Mouse (Mus musculus) hindbrain, embryonic 15.5 days (tissue): ENCODE data around the gene Hhipl1. TPM values are rescaled to one million over a fixed set of nuclear protein-coding genes. Genes with fewer than 3 reads are reported as not detected.

Experiments used
- ATAC-seq: fragments of 200-750 bp; cut with Nextera tagmentation; 2 replicates; pipeline ENCODE4 v1.8.0; 2017; ENCODE audit warnings: low read depth, moderate number of reproducible peaks, moderate TSS enrichment; ENCODE audit not compliant: low FRiP score
- H3K27ac ChIP-seq: fragments of 300-500 bp; sonication (generic); replicated peaks from 2 replicates; pipeline ENCODE4 v1.5.1; 2015; ENCODE audit warnings: mild to moderate bottlenecking, inconsistent platforms
- H3K27me3 ChIP-seq: fragments of 300-500 bp; sonication (generic); 2 replicates; pipeline ENCODE4 v1.6.1; 2015; ENCODE audit warnings: control low read depth, inconsistent platforms
- H3K36me3 ChIP-seq: fragments of 300-500 bp; sonication (generic); 2 replicates; pipeline ENCODE4 v1.6.1; 2015; ENCODE audit warnings: control low read depth, inconsistent platforms
- H3K4me1 ChIP-seq: fragments of 300-500 bp; sonication (generic); replicated peaks from 2 replicates; pipeline ENCODE4 v1.6.1; 2015; ENCODE audit warnings: control low read depth, inconsistent platforms
- H3K4me2 ChIP-seq: fragments of 300-500 bp; sonication (generic); 2 replicates; pipeline ENCODE4 v1.6.1; 2015; ENCODE audit warnings: moderate library complexity, mild to moderate bottlenecking, inconsistent platforms
- H3K4me3 ChIP-seq: fragments of 300-500 bp; sonication (generic); 2 replicates; pipeline ENCODE4 v1.5.1; 2015; ENCODE audit warnings: mild to moderate bottlenecking, inconsistent platforms
- H3K9ac ChIP-seq: fragments of 300-500 bp; sonication (generic); 2 replicates; pipeline ENCODE4 v1.6.1; 2015; ENCODE audit warnings: inconsistent platforms
- H3K9me3 ChIP-seq: fragments of 300-500 bp; sonication (generic); 2 replicates; pipeline ENCODE4 v1.6.1; 2016; ENCODE audit warnings: control low read depth, inconsistent platforms
- WGBS: fragments of 180-500 bp; shearing (Covaris S2); methylation state at CpG from one replicate; pipeline ENCODE4 v1.1.7; 2015; 5-methylcytosine and 5-hydroxymethylcytosine counted together
- polyA plus RNA-seq: library from polyadenylated mRNA; unstranded; fragments of >200 nt; fragmentation: Nextera tagmentation; extraction: Ambion mirVana; gene quantifications from 2 replicates; pipeline ENCODE4 v1.2.1, GENCODE M21; 2015

Hhipl1 gene
- polyA plus RNA-seq, 1 experiment from 2014 or later, result 2.7 TPM

- ATAC-seq, result peak; percentile 23; the same call in 1 of the 2 replicates
- 36% methylated on average over 14 of the region's 14 CpGs for WGBS
- peaks cover 21% of the 10 kb centered on the region for H3K4me1 ChIP-seq
- no peaks in the 10 kb centered on the region for H3K27me3 ChIP-seq
- peak overlapping the region; percentile 17 for H3K27ac ChIP-seq
- H3K9me3 ChIP-seq, result no peaks in the 10 kb centered on the region
- no peaks in the 10 kb centered on the region for H3K36me3 ChIP-seq
- H3K4me3 ChIP-seq, result no peak overlapping the region
- peak overlapping the region; percentile 29 for H3K4me2 ChIP-seq
- no peak overlapping the region for H3K9ac ChIP-seq
These were observed 21.4 kb upstream of the Hhipl1 start for GRCm38 (mm10) chr12:108284455-108285224.

GRCm38 (mm10) chr12:108285225-108286011, 20.7 kb upstream of the Hhipl1 start:
- H3K4me2 ChIP-seq, result peak overlapping the region; percentile 29
- H3K27me3 ChIP-seq, result no peaks in the 10 kb centered on the region
- no peaks in the 10 kb centered on the region for H3K36me3 ChIP-seq
- 29% methylated on average over 11 of the region's 11 CpGs for WGBS
- ATAC-seq, result no peak
- no peaks in the 10 kb centered on the region for H3K9me3 ChIP-seq
- no peak overlapping the region for H3K9ac ChIP-seq
- H3K4me3 ChIP-seq, result no peak overlapping the region
- H3K27ac ChIP-seq, result peak overlapping the region; percentile 17
- peaks cover 21% of the 10 kb centered on the region for H3K4me1 ChIP-seq

- H3K9me3 ChIP-seq, result no peaks in the 10 kb centered on the region
- 80% methylated on average over 4 of the region's 4 CpGs for WGBS
- peaks cover 21% of the 10 kb centered on the region for H3K4me1 ChIP-seq
- no peaks in the 10 kb centered on the region for H3K27me3 ChIP-seq
- no peak overlapping the region for H3K9ac ChIP-seq
- H3K4me3 ChIP-seq, result no peak overlapping the region
- H3K4me2 ChIP-seq, result no peak overlapping the region
- ATAC-seq, result no peak
- no peaks in the 10 kb centered on the region for H3K36me3 ChIP-seq
- H3K27ac ChIP-seq, result no peak overlapping the region
These were observed 19.7 kb upstream of the Hhipl1 start for GRCm38 (mm10) chr12:108286381-108286780.

DNA sequence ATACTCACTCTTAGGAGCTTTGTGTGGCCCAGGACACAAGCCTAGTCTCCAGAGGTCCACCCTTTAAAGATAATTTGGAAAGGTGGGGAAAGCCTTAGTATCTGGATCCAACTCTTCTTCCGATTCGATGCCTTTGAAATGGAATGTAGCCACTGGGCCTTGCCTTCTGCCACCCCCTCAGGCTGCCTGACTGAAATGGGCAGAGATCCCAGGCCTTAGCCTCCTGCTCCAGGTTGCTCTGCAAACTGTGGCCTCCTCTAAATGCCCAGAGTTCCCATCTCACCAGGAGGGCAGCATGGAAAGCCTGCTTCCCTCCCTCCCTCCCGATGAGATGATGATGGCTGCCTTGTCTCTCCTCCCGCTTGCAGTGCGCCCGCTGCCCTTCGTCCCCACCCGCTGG, 19.1 kb upstream of the Hhipl1 start:
- Histone ChIP-seq H3K9me3 (no peaks in the 10 kb centered on the region), H3K4me1 (peaks cover 21% of the 10 kb centered on the region), H3K27me3 (no peaks in the 10 kb centered on the region), H3K9ac (no peak overlapping the region), H3K4me2 (no peak overlapping the region), H3K27ac (no peak overlapping the region), H3K4me3 (no peak overlapping the region), H3K36me3 (no peaks in the 10 kb centered on the region)
- 87% methylated on average over 8 of the region's 8 CpGs for WGBS
- no peak for ATAC-seq

GRCm38 (mm10) chr12:108288127-108288880, 17.8 kb upstream of the Hhipl1 start:
- Histone ChIP-seq H3K36me3 (no peaks in the 10 kb centered on the region), H3K27ac (no peak overlapping the region), H3K4me3 (no peak overlapping the region), H3K4me2 (no peak overlapping the region), H3K9me3 (no peaks in the 10 kb centered on the region), H3K27me3 (no peaks in the 10 kb centered on the region), H3K4me1 (peaks cover 30% of the 10 kb centered on the region), H3K9ac (no peak overlapping the region)
- ATAC-seq, result no peak
- WGBS, result 75% methylated on average over 19 of the region's 19 CpGs

GRCm38 (mm10) chr12:108292419-108292818, 13.7 kb upstream of the Hhipl1 start:
- Histone ChIP-seq H3K27ac (no peak overlapping the region), H3K9me3 (no peaks in the 10 kb centered on the region), H3K9ac (no peak overlapping the region), H3K4me2 (peak overlapping the region; percentile 29), H3K4me3 (no peak overlapping the region), H3K27me3 (no peaks in the 10 kb centered on the region), H3K4me1 (peaks cover 16% of the 10 kb centered on the region), H3K36me3 (no peaks in the 10 kb centered on the region)
- peak; percentile 73 for ATAC-seq
- 5% methylated on average over 9 of the region's 9 CpGs for WGBS

DNA sequence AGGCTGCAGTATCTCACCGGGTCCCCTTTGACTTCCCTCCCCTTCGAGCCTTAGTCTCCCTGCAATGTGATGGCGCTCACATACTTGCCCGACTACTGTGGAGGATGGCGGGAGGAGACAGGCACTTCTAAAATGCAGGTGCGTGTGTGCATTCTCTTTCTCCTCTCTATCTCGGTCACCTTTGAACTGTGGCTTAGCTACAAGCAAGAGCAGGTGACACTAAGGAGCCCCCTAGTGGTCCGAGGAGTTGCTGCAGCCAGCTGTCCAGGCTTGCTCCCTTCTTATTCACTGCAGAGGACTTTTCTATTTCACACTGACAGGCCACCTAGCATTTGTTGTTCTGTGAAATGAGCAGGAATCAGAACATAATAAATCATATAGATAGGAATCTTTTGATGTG, 13.1 kb upstream of the Hhipl1 start:
- H3K4me3 ChIP-seq, result no peak overlapping the region
- ATAC-seq, result peak; percentile 46; the same call in 1 of the 2 replicates
- no peaks in the 10 kb centered on the region for H3K36me3 ChIP-seq
- H3K4me2 ChIP-seq, result peak overlapping the region; percentile 29
- no peaks in the 10 kb centered on the region for H3K27me3 ChIP-seq
- H3K9me3 ChIP-seq, result no peaks in the 10 kb centered on the region
- H3K27ac ChIP-seq, result no peak overlapping the region
- peaks cover 16% of the 10 kb centered on the region for H3K4me1 ChIP-seq
- no peak overlapping the region for H3K9ac ChIP-seq
- WGBS, result 4% methylated on average over 8 of the region's 8 CpGs

GRCm38 (mm10) chr12:108294620-108295019, 11.4 kb upstream of the Hhipl1 start:
- Histone ChIP-seq H3K27ac (no peak overlapping the region), H3K9me3 (no peaks in the 10 kb centered on the region), H3K9ac (no peak overlapping the region), H3K4me2 (no peak overlapping the region), H3K4me3 (no peak overlapping the region), H3K4me1 (peaks cover 10% of the 10 kb centered on the region), H3K36me3 (no peaks in the 10 kb centered on the region), H3K27me3 (no peaks in the 10 kb centered on the region)
- 68% methylated on average over 3 of the region's 3 CpGs for WGBS
- ATAC-seq, result no peak

- H3K4me1 ChIP-seq, result peaks cover 9% of the 10 kb centered on the region
- H3K4me3 ChIP-seq, result no peak overlapping the region
- no peaks in the 10 kb centered on the region for H3K27me3 ChIP-seq
- no peak overlapping the region for H3K27ac ChIP-seq
- no peak overlapping the region for H3K4me2 ChIP-seq
- H3K9ac ChIP-seq, result no peak overlapping the region
- ATAC-seq, result no peak
- no peaks in the 10 kb centered on the region for H3K36me3 ChIP-seq
- WGBS, result 86% methylated on average over 6 of the region's 6 CpGs
- H3K9me3 ChIP-seq, result no peaks in the 10 kb centered on the region
These were observed 9.0 kb upstream of the Hhipl1 start for GRCm38 (mm10) chr12:108297033-108297432.

DNA sequence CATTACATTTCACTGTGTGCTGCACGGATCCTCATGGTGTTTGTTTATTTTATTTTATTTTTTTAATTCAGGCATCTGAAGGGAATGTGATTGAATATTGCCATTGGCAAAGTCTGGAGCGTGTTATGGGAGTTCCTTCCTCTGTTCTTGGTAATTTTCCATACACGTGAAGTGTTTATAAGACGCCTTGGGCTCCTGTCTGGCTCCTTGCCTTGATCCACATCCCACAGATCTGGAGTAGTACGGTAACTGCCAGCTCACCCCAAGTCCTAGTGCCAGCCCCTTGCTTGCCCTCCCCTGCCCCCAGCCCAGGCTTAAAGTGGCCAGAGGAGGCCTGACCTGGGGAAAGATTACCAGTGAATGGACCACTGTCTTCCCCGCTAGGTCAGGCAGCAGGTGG, 5.1 kb upstream of the Hhipl1 start:
- WGBS, result 83% methylated on average over 6 of the region's 6 CpGs
- ATAC-seq, result no peak

GRCm38 (mm10) chr12:108303778-108304365, 2.2 kb upstream of the Hhipl1 start:
- Histone ChIP-seq H3K4me1 (peaks cover 18% of the 10 kb centered on the region), H3K4me3 (no peak overlapping the region), H3K9ac (no peak overlapping the region), H3K27ac (no peak overlapping the region), H3K9me3 (no peaks in the 10 kb centered on the region), H3K4me2 (no peak overlapping the region), H3K36me3 (no peaks in the 10 kb centered on the region), H3K27me3 (no peaks in the 10 kb centered on the region)
- ATAC-seq, result no peak
- WGBS, result 52% methylated on average over 6 of the region's 6 CpGs

More for the DNA sequence above, 5.1 kb upstream of the Hhipl1 start:
- no peaks in the 10 kb centered on the region for H3K27me3 ChIP-seq
- H3K9ac ChIP-seq, result no peak overlapping the region
- H3K27ac ChIP-seq, result no peak overlapping the region
- peaks cover 5% of the 10 kb centered on the region for H3K4me1 ChIP-seq
- H3K4me3 ChIP-seq, result no peak overlapping the region
- no peaks in the 10 kb centered on the region for H3K36me3 ChIP-seq
- no peaks in the 10 kb centered on the region for H3K9me3 ChIP-seq
- H3K4me2 ChIP-seq, result no peak overlapping the region
